ENCODE assay signal across 9 mouse cellular contexts in genomic region chr15:89146537-89146936, GRCm38 (mm10). TPM values are rescaled to one million over a fixed set of nuclear protein-coding genes. Genes with fewer than 3 reads are reported as not detected.
DNase-seq lines count a peak whose midpoint lies in the region; ATAC-seq and TF ChIP-seq lines count a peak whose summit lies in the region.
"Had no signal": no experiment of that assay in that cellular context is flagged by ENCODE, and none has a peak within 500 bp of the region (broad histone marks: within the 10 kb centered on the region; RNA-seq: fewer than 3 reads in every experiment).

No protein-coding gene starts in this region.

- peak; percentile 49 to 59 for DNase-seq in heart, adult 2 months
- DNase-seq in heart, adult 9 months (ENCODE audit: low spot score in 2 of 2) = no peak
- DNase-seq in cerebellum, adult 9-11 months = peak; percentile 90
- peak; percentile 75 for DNase-seq in frontal cortex, postnatal 36 days (ENCODE audit: low spot score in 2 of 2)
- no peak for DNase-seq in kidney, postnatal 0 days (ENCODE audit: low spot score)
- peak; percentile 59 for DNase-seq in liver, postnatal 0 days

- peak overlapping the region; percentile 89 for H3K4me2 ChIP-seq in kidney, postnatal 0 days (ENCODE audit: low read length)
- peak overlapping the region; percentile 40 for H3K4me2 ChIP-seq in liver, postnatal 0 days (ENCODE audit: low read depth, low read length)

- H3K9ac ChIP-seq in heart, adult 2 months (ENCODE audit: low read depth, low read length) = no peak overlapping the region
- H3K9ac ChIP-seq in kidney, postnatal 0 days (ENCODE audit: low read depth, low read length) = peak overlapping the region; percentile 18; the same call in 1 of the 2 replicates
- no peak overlapping the region for H3K9ac ChIP-seq in liver, postnatal 0 days (replicated peaks)

- peaks cover 12% of the 10 kb centered on the region for H3K4me1 ChIP-seq in heart, adult 2 months (ENCODE audit: control insufficient read depth, insufficient read depth, low read length)
- H3K4me1 ChIP-seq in kidney, postnatal 0 days (replicated peaks; ENCODE audit: insufficient read depth, low read length) = peaks cover 31% of the 10 kb centered on the region
- peaks cover 10% of the 10 kb centered on the region for H3K4me1 ChIP-seq in liver, postnatal 0 days (ENCODE audit: insufficient read depth)

- no peak overlapping the region for H3K27ac ChIP-seq in heart, adult 2 months
- no peak overlapping the region for H3K27ac ChIP-seq in kidney, postnatal 0 days
- H3K27ac ChIP-seq in liver, postnatal 0 days (ENCODE audit: low read depth) = no peak overlapping the region

- no peaks in the 10 kb centered on the region for H3K27me3 ChIP-seq in heart, adult 2 months (ENCODE audit: control insufficient read depth, insufficient read depth, low read length)
- H3K27me3 ChIP-seq in kidney, postnatal 0 days (ENCODE audit: insufficient read depth, low read length) = peaks cover 5% of the 10 kb centered on the region; the same call in 1 of the 2 replicates
- peaks cover 78% of the 10 kb centered on the region for H3K27me3 ChIP-seq in liver, postnatal 0 days (ENCODE audit: insufficient read depth, low read length)

- no peak overlapping the region for H3K4me3 ChIP-seq in heart, adult 2 months
- peak overlapping the region; percentile 12; the same call in 1 of the 2 replicates for H3K4me3 ChIP-seq in kidney, postnatal 0 days (replicated peaks; ENCODE audit: low read depth, low read length)
- H3K4me3 ChIP-seq in liver, postnatal 0 days (ENCODE audit: low read depth, low read length) = 0 out of 2 replicates have a peak overlapping the region, but pooled peaks have one; percentile 3

- no peaks in the 10 kb centered on the region for H3K36me3 ChIP-seq in heart, adult 2 months (ENCODE audit: control insufficient read depth, insufficient read depth, low read length)
- no peaks in the 10 kb centered on the region for H3K36me3 ChIP-seq in kidney, postnatal 0 days (ENCODE audit: insufficient read depth, low read length)
- no peaks in the 10 kb centered on the region for H3K36me3 ChIP-seq in liver, postnatal 0 days (replicated peaks; ENCODE audit: insufficient read depth, low read length)

- no peak for TF ChIP-seq CTCF in heart, adult 2 months (IDR thresholded peaks at IDR 0.05)
- TF ChIP-seq CTCF in kidney, postnatal 0 days (IDR thresholded peaks at IDR 0.05; ENCODE audit: low read depth) = no peak
- no peak for TF ChIP-seq CTCF in liver, postnatal 0 days (IDR thresholded peaks at IDR 0.05; ENCODE audit: low read depth)

- TF ChIP-seq POLR2A in heart, adult 2 months (IDR thresholded peaks at IDR 0.05; ENCODE audit: insufficient read depth, low read depth, low read length) = no peak

- H3K79me2 ChIP-seq in heart, adult 2 months (replicated peaks; ENCODE audit: control insufficient read depth, insufficient read depth, low read length) = no peaks in the 10 kb centered on the region

- no peak for TF ChIP-seq EP300 in heart, adult 2 months (IDR thresholded peaks at IDR 0.05; ENCODE audit: insufficient read depth, low read depth, low read length)
- no peak for TF ChIP-seq EP300 in liver, postnatal 0 days (IDR thresholded peaks at IDR 0.05; ENCODE audit: low read depth)

- intact Hi-C loops in heart, adult 2 months (cut with DNase I) = loop anchor here (10.0 kb wide), 1 partner anchor 228 kb away; the partner anchor contains the start of genes Odf3b, Sco2 and Tymp

- H3K9me3 ChIP-seq in kidney, postnatal 0 days (replicated peaks; ENCODE audit: low read length) = no peaks in the 10 kb centered on the region
- no peaks in the 10 kb centered on the region for H3K9me3 ChIP-seq in liver, postnatal 0 days (ENCODE audit: low read length)

- ATAC-seq in kidney, postnatal 0 days (replicated peaks; ENCODE audit: low FRiP score, low read depth) = peak; percentile 64
- ATAC-seq in liver, postnatal 0 days = peak; percentile 56
- peak; percentile 21; the same call in 1 of the 2 replicates for ATAC-seq in neutrophil, adult 5-6 weeks (ENCODE audit: extremely low read depth, insufficient number of reproducible peaks, low FRiP score, poor library complexity, severe bottlenecking)
- ATAC-seq in monocyte, adult 5-6 weeks (replicated peaks; ENCODE audit: insufficient number of reproducible peaks, low FRiP score, low TSS enrichment, poor library complexity, severe bottlenecking) = no peak

- 14% methylated on average over 27 of the region's 27 CpGs for WGBS in heart, adult 2 months
- WGBS in kidney, postnatal 0 days = 3% methylated on average over 27 of the region's 27 CpGs
- WGBS in liver, postnatal 0 days (ENCODE audit: insufficient replicate concordance) = 4% methylated on average over 27 of the region's 27 CpGs

RNA-seq across cellular contexts. Expression of gene Mapk11, which starts 2.9 kb away (rescaled TPM):
- total RNA-seq in heart, adult 2 months (2021) = 1 to 10 TPM; 1.9 to 2.0 TPM
- 4.7 and 5.2 TPM in 2 replicates for polyA plus RNA-seq in heart, adult 2 months (2012; rRNA removed)
- 7.5 and 9.3 TPM in 2 replicates for polyA plus RNA-seq in kidney, postnatal 0 days (2015; fragmentation: Nextera tagmentation; extraction: Ambion mirVana)
- 0.66 and 0.81 TPM in 2 replicates for polyA plus RNA-seq in liver, postnatal 0 days (2015; fragmentation: Nextera tagmentation; extraction: Ambion mirVana)
- 47.4 and 48.7 TPM in 2 replicates for total RNA-seq in neutrophil, adult 5-6 weeks (2017)
- total RNA-seq in monocyte, adult 5-6 weeks (2017) = 4.5 to 6.6 TPM (median 4.6 TPM) in 3 replicates

RNA-seq across cellular contexts. Expression of gene Mapk12, which starts 6.0 kb away (rescaled TPM):
- total RNA-seq in heart, adult 2 months (2021) = 10 to 100 TPM; 20.7 to 21.1 TPM
- 30.5 and 43.2 TPM in 2 replicates for polyA plus RNA-seq in heart, adult 2 months (2012; rRNA removed)
- polyA plus RNA-seq in kidney, postnatal 0 days (2015; fragmentation: Nextera tagmentation; extraction: Ambion mirVana) = 12.3 and 13.5 TPM in 2 replicates
- 2.1 and 2.4 TPM in 2 replicates for polyA plus RNA-seq in liver, postnatal 0 days (2015; fragmentation: Nextera tagmentation; extraction: Ambion mirVana)
- total RNA-seq in neutrophil, adult 5-6 weeks (2017) = 6.9 and 9.0 TPM in 2 replicates
- 0.39 to 5.8 TPM (median 3.7 TPM) in 3 replicates for total RNA-seq in monocyte, adult 5-6 weeks (2017)
- total RNA-seq: MEL had no signal

RNA-seq across cellular contexts. Expression of gene Hdac10, which starts 18.0 kb away (rescaled TPM):
- 1 to 10 TPM; 6.3 to 7.6 TPM for total RNA-seq in heart, adult 2 months (2021)
- polyA plus RNA-seq in heart, adult 2 months (2012; rRNA removed) = 19.5 and 23.1 TPM in 2 replicates
- polyA plus RNA-seq in kidney, postnatal 0 days (2015; fragmentation: Nextera tagmentation; extraction: Ambion mirVana) = 12.8 and 13.2 TPM in 2 replicates
- 4.9 and 6.3 TPM in 2 replicates for polyA plus RNA-seq in liver, postnatal 0 days (2015; fragmentation: Nextera tagmentation; extraction: Ambion mirVana)
- 53.8 and 58.4 TPM in 2 replicates for total RNA-seq in neutrophil, adult 5-6 weeks (2017)
- 19.4 to 24.3 TPM (median 20.6 TPM) in 3 replicates for total RNA-seq in monocyte, adult 5-6 weeks (2017)

RNA-seq across cellular contexts. Expression of gene Tubgcp6, which starts 23.6 kb away (rescaled TPM):
- 1 to 10 TPM; 7.3 to 8.7 TPM for total RNA-seq in heart, adult 2 months (2021)
- 16.2 and 18.7 TPM in 2 replicates for polyA plus RNA-seq in heart, adult 2 months (2012; rRNA removed)
- polyA plus RNA-seq in kidney, postnatal 0 days (2015; fragmentation: Nextera tagmentation; extraction: Ambion mirVana) = 6.6 and 7.4 TPM in 2 replicates
- 3.1 and 3.3 TPM in 2 replicates for polyA plus RNA-seq in liver, postnatal 0 days (2015; fragmentation: Nextera tagmentation; extraction: Ambion mirVana)
- 47.3 and 49.6 TPM in 2 replicates for total RNA-seq in neutrophil, adult 5-6 weeks (2017)
- total RNA-seq in monocyte, adult 5-6 weeks (2017) = 11.0 to 27.3 TPM (median 26.4 TPM) in 3 replicates

RNA-seq across cellular contexts. Expression of gene Plxnb2, which starts 34.1 kb away (rescaled TPM):
- total RNA-seq in heart, adult 2 months (2021) = 10 to 100 TPM; 75.7 to 93.5 TPM
- 92.3 and 121 TPM in 2 replicates for polyA plus RNA-seq in heart, adult 2 months (2012; rRNA removed)
- 126 and 130 TPM in 2 replicates for polyA plus RNA-seq in kidney, postnatal 0 days (2015; fragmentation: Nextera tagmentation; extraction: Ambion mirVana)
- 27.2 and 29.7 TPM in 2 replicates for polyA plus RNA-seq in liver, postnatal 0 days (2015; fragmentation: Nextera tagmentation; extraction: Ambion mirVana)
- total RNA-seq in neutrophil, adult 5-6 weeks (2017) = 15.7 and 18.9 TPM in 2 replicates
- total RNA-seq in monocyte, adult 5-6 weeks (2017) = 145 to 153 TPM (median 153 TPM) in 3 replicates

Comparison
In these comparisons a context has a peak if more than half of its experiments do, and no peak if none do; other contexts are left out.
1. DNase-seq: peak in heart, adult 2 months (2 of 2), cerebellum, adult 9-11 months (single experiment), frontal cortex, postnatal 36 days (2 of 2) and liver, postnatal 0 days (single experiment); none in heart, adult 9 months (0 of 2) and kidney, postnatal 0 days (single experiment).